Comparison of ENCODE assay signal across 8 mouse cellular contexts in genomic region chr4:101647976-101648642, GRCm38 (mm10). TPM values are rescaled to one million over a fixed set of nuclear protein-coding genes. Genes with fewer than 3 reads are reported as not detected.
DNase-seq lines count a peak whose midpoint lies in the region; ATAC-seq and TF ChIP-seq lines count a peak whose summit lies in the region.

No protein-coding gene starts in this region.

- H3K9me3 ChIP-seq in heart, embryonic 11.5 days (replicated peaks; ENCODE audit: control insufficient read depth, low read length): no peaks in the 10 kb centered on the region
- H3K9me3 ChIP-seq in heart, embryonic 16.5 days (replicated peaks; ENCODE audit: control insufficient read depth, low read length): no peaks in the 10 kb centered on the region
- no peaks in the 10 kb centered on the region for H3K9me3 ChIP-seq in liver, embryonic 14.5 days (ENCODE audit: control insufficient read depth, low read length)

- DNase-seq in heart, adult 11 months: no peak
- DNase-seq in liver, embryonic 14.5 days (ENCODE audit: low read depth in 3 of 3, low spot score in 3 of 3): peak in 2 of 3 experiments; percentile 40 to 64
- DNase-seq in ovary, postnatal 36 days (ENCODE audit: low spot score): no peak
- DNase-seq in cerebellum, postnatal 14 days: no peak

- TF ChIP-seq CTCF in bone marrow, adult 2 months (IDR thresholded peaks at IDR 0.05; ENCODE audit: control insufficient read depth, insufficient read depth, low read length): no peak
- TF ChIP-seq CTCF in liver, embryonic 14.5 days (IDR thresholded peaks at IDR 0.05; ENCODE audit: low read depth): no peak
- no peak for TF ChIP-seq CTCF in small intestine, adult 2 months (IDR thresholded peaks at IDR 0.05; ENCODE audit: extremely low read depth, insufficient read length, insufficient replicate concordance, low read depth, low read length)

- WGBS in heart, embryonic 11.5 days (ENCODE audit: insufficient replicate concordance): under 1% methylated on average over 18 of the region's 20 CpGs
- under 1% methylated on average over 20 of the region's 20 CpGs for WGBS in bone marrow, adult 2 months
- under 1% methylated on average over 20 of the region's 20 CpGs for WGBS in heart, embryonic 16.5 days
- under 1% methylated on average over 20 of the region's 20 CpGs for WGBS in liver, embryonic 14.5 days (ENCODE audit: insufficient replicate concordance)
- WGBS in small intestine, adult 2 months: under 1% methylated on average over 20 of the region's 20 CpGs

- H3K4me3 ChIP-seq in heart, embryonic 11.5 days (ENCODE audit: low read depth, low read length): peak overlapping the region; percentile 89
- H3K4me3 ChIP-seq in bone marrow, adult 2 months (replicated peaks; ENCODE audit: control insufficient read depth, low read depth, low read length): peak overlapping the region; percentile 95
- H3K4me3 ChIP-seq in heart, embryonic 16.5 days (ENCODE audit: low read length): peak overlapping the region; percentile 96
- H3K4me3 ChIP-seq in liver, embryonic 14.5 days (ENCODE audit: insufficient read depth in 1 of 2, low read depth in 2 of 2, low read length in 2 of 2): peak overlapping the region; percentile 70 to 85
- H3K4me3 ChIP-seq in small intestine, adult 2 months (ENCODE audit: low read depth, low read length): peak overlapping the region; percentile 95

- ATAC-seq in heart, embryonic 11.5 days (replicated peaks; ENCODE audit: insufficient number of reproducible peaks, low FRiP score, low TSS enrichment): no peak
- ATAC-seq in heart, embryonic 16.5 days (replicated peaks; ENCODE audit: extremely low read depth, insufficient read depth, low FRiP score): peak; percentile 7
- ATAC-seq in liver, embryonic 14.5 days (ENCODE audit: insufficient read depth): no peak

- TF ChIP-seq POLR2A in bone marrow, adult 2 months (IDR thresholded peaks at IDR 0.05; ENCODE audit: borderline replicate concordance, control insufficient read depth, low read depth, low read length): no peak
- no peak for TF ChIP-seq POLR2A in small intestine, adult 2 months (IDR thresholded peaks at IDR 0.05; ENCODE audit: low read depth, low read length)

- H3K9ac ChIP-seq in heart, embryonic 11.5 days (ENCODE audit: low read depth, low read length): peak overlapping the region; percentile 98
- H3K9ac ChIP-seq in heart, embryonic 16.5 days (ENCODE audit: low read length): peak overlapping the region; percentile 99
- peak overlapping the region; percentile 77 for H3K9ac ChIP-seq in liver, embryonic 14.5 days (replicated peaks)

- peaks cover 7% of the 10 kb centered on the region for H3K4me1 ChIP-seq in heart, embryonic 11.5 days (ENCODE audit: control insufficient read depth, insufficient read depth, low read length)
- H3K4me1 ChIP-seq in bone marrow, adult 2 months (ENCODE audit: control insufficient read depth, insufficient read depth, low read length): peaks cover 7% of the 10 kb centered on the region
- H3K4me1 ChIP-seq in heart, embryonic 16.5 days (ENCODE audit: control insufficient read depth, insufficient read depth, low read length): peaks cover 13% of the 10 kb centered on the region
- H3K4me1 ChIP-seq in liver, embryonic 14.5 days (replicated peaks; ENCODE audit: control insufficient read depth in 2 of 2, insufficient read depth in 2 of 2, low read length in 1 of 2): peaks cover 33 to 41% of the 10 kb centered on the region in 2 experiments
- H3K4me1 ChIP-seq in small intestine, adult 2 months (ENCODE audit: control insufficient read depth, insufficient read depth, insufficient read length, low read length): peaks cover 11% of the 10 kb centered on the region; the same call in 1 of the 2 replicates

- peak overlapping the region; percentile 74 for H3K4me2 ChIP-seq in heart, embryonic 11.5 days
- H3K4me2 ChIP-seq in heart, embryonic 16.5 days (ENCODE audit: low read depth, low read length): peak overlapping the region; percentile 81
- H3K4me2 ChIP-seq in liver, embryonic 14.5 days (ENCODE audit: low read depth): peak overlapping the region; percentile 90

- peak overlapping the region; percentile 92 for H3K27ac ChIP-seq in heart, embryonic 11.5 days (ENCODE audit: low read depth, low read length)
- H3K27ac ChIP-seq in bone marrow, adult 2 months (ENCODE audit: control insufficient read depth, insufficient read depth, low read depth, low read length, poor library complexity): peak overlapping the region; percentile 95
- peak overlapping the region; percentile 97 for H3K27ac ChIP-seq in heart, embryonic 16.5 days (ENCODE audit: low read length)
- H3K27ac ChIP-seq in liver, embryonic 14.5 days: peak overlapping the region; percentile 71
- peak overlapping the region; percentile 95 for H3K27ac ChIP-seq in small intestine, adult 2 months (ENCODE audit: insufficient read depth, low read depth, low read length)

- TF ChIP-seq EP300 in liver, embryonic 14.5 days (IDR thresholded peaks at IDR 0.05; ENCODE audit: low read depth): no peak

- H3K36me3 ChIP-seq in heart, embryonic 11.5 days (ENCODE audit: control insufficient read depth, insufficient read depth, low read length): no peaks in the 10 kb centered on the region
- H3K36me3 ChIP-seq in heart, embryonic 16.5 days (ENCODE audit: control insufficient read depth, insufficient read depth): no peaks in the 10 kb centered on the region
- no peaks in the 10 kb centered on the region for H3K36me3 ChIP-seq in liver, embryonic 14.5 days (replicated peaks; ENCODE audit: control insufficient read depth, insufficient read depth, low read depth)
- peaks cover 2% of the 10 kb centered on the region; the same call in 1 of the 2 replicates for H3K36me3 ChIP-seq in small intestine, adult 2 months (ENCODE audit: control insufficient read depth, insufficient read depth, low read length)

- no peaks in the 10 kb centered on the region for H3K27me3 ChIP-seq in heart, embryonic 11.5 days (ENCODE audit: control insufficient read depth, insufficient read depth, low read length)
- H3K27me3 ChIP-seq in heart, embryonic 16.5 days (ENCODE audit: control insufficient read depth, insufficient read depth, low read length): no peaks in the 10 kb centered on the region
- H3K27me3 ChIP-seq in liver, embryonic 14.5 days (ENCODE audit: control insufficient read depth, insufficient read depth, low read length): no peaks in the 10 kb centered on the region
- H3K27me3 ChIP-seq in small intestine, adult 2 months (ENCODE audit: control insufficient read depth, insufficient read depth, low read length): no peaks in the 10 kb centered on the region

RNA-seq across cellular contexts. Expression of gene Leprot, which starts 0.6 kb away (rescaled TPM):
- polyA plus RNA-seq in heart, embryonic 11.5 days (2014; fragmentation: Nextera tagmentation; extraction: Ambion mirVana): 75.7 and 81.9 TPM in 2 replicates
- 18.7 and 30.9 TPM in 2 replicates for polyA plus RNA-seq in bone marrow, adult 2 months (2011; ENCODE audit: insufficient read depth, insufficient read length, low replicate concordance, missing spikeins)
- polyA plus RNA-seq in heart, embryonic 16.5 days (2015; fragmentation: Nextera tagmentation; extraction: Ambion mirVana): 79.0 and 80.8 TPM in 2 replicates
- 35.5 and 43.7 TPM in 2 replicates for polyA plus RNA-seq in liver, embryonic 14.5 days (2012; rRNA removed)
- polyA plus RNA-seq in liver, embryonic 14.5 days (2014; fragmentation: Nextera tagmentation; extraction: Ambion mirVana): 51.1 and 55.6 TPM in 2 replicates
- polyA plus RNA-seq in small intestine, adult 2 months (2012; rRNA removed): 17.2 and 32.1 TPM in 2 replicates

Comparison
In these comparisons a context has a peak if more than half of its experiments do, and no peak if none do; other contexts are left out.
1. DNase-seq: peak in liver, embryonic 14.5 days (2 of 3); none in heart, adult 11 months (single experiment), ovary, postnatal 36 days (single experiment) and cerebellum, postnatal 14 days (0 of 2).
2. Peak in every context shown above with its lines, with median percentiles within 50 percentile points of each other: H3K27ac ChIP-seq, H3K4me2 ChIP-seq, H3K4me3 ChIP-seq and H3K9ac ChIP-seq.